Mouse (Mus musculus) forebrain, embryonic 11.5 days (tissue): ENCODE results near the gene Wee2. TPM values are rescaled to one million over a fixed set of nuclear protein-coding genes. Genes with fewer than 3 reads are reported as not detected.

Experiments
- ATAC-seq: fragments of 200-750 bp; cut with Nextera tagmentation; replicated peaks from 2 replicates; pipeline ENCODE4 v1.8.0; 2017; ENCODE audit warnings: moderate TSS enrichment; ENCODE audit not compliant: low FRiP score
- DNase-seq: peaks from one replicate; pipeline ENCODE4 v3.0.0-alpha.2; 2017; ENCODE audit warnings: low spot score
- H3K27ac ChIP-seq: fragments of 300-500 bp; sonication (generic); 2 replicates; pipeline ENCODE4 v1.5.1; 2014; ENCODE audit warnings: low read depth, low read length
- H3K27me3 ChIP-seq: fragments of 300-500 bp; sonication (generic); 2 replicates; pipeline ENCODE4 v1.6.1; 2014; ENCODE audit warnings: mild to moderate bottlenecking, low read length, mixed read lengths; ENCODE audit not compliant: control insufficient read depth, insufficient read depth
- H3K36me3 ChIP-seq: fragments of 300-500 bp; sonication (generic); 2 replicates; pipeline ENCODE4 v1.6.1; 2014; ENCODE audit warnings: mild to moderate bottlenecking, low read length, moderate library complexity, mixed read lengths; ENCODE audit not compliant: control insufficient read depth, insufficient read depth
- H3K4me1 ChIP-seq: fragments of 300-500 bp; sonication (generic); replicated peaks from 2 replicates; pipeline ENCODE4 v1.6.1; 2014; ENCODE audit warnings: low read length, mixed read lengths; ENCODE audit not compliant: control insufficient read depth, insufficient read depth
- H3K4me2 ChIP-seq: fragments of 300-500 bp; sonication (generic); 2 replicates; pipeline ENCODE4 v1.6.1; 2014; ENCODE audit warnings: low read depth, mild to moderate bottlenecking, low read length, moderate library complexity, mixed read lengths; ENCODE audit not compliant: severe bottlenecking
- H3K4me3 ChIP-seq: fragments of 300-500 bp; sonication (generic); 2 replicates; pipeline ENCODE4 v1.5.1; 2014; ENCODE audit warnings: low read depth, low read length
- H3K9ac ChIP-seq: fragments of 300-500 bp; sonication (generic); 2 replicates; pipeline ENCODE4 v1.6.1; 2014; ENCODE audit warnings: low read length
- H3K9me3 ChIP-seq: fragments of 300-500 bp; sonication (generic); 2 replicates; pipeline ENCODE4 v1.6.1; 2016; ENCODE audit warnings: low read length, mixed read lengths; ENCODE audit not compliant: control insufficient read depth
- WGBS: fragments of 180-500 bp; shearing (Covaris S2); extraction: QIAGEN DNeasy Blood & Tissue Kit; methylation state at CpG from one replicate; pipeline ENCODE4 v1.1.7; 2014; 5-methylcytosine and 5-hydroxymethylcytosine counted together
- polyA plus RNA-seq: library from polyadenylated mRNA; unstranded; fragments of >200 nt; fragmentation: Nextera tagmentation; extraction: Ambion mirVana; gene quantifications from 2 replicates; pipeline ENCODE4 v1.2.1, GENCODE M21; 2014

The Wee2 gene
- polyA plus RNA-seq, 1 experiment from 2014 or later: 0.15 TPM

GRCm38 (mm10) chr6:40441755-40442154 is 2.9 kb downstream of the Wee2 start:
- Histone ChIP-seq H3K9me3 (no peaks in the 10 kb centered on the region), H3K36me3 (no peaks in the 10 kb centered on the region), H3K9ac (no peak overlapping the region), H3K4me3 (no peak overlapping the region), H3K27ac (no peak overlapping the region), H3K4me2 (no peak overlapping the region), H3K4me1 (no peaks in the 10 kb centered on the region), H3K27me3 (no peaks in the 10 kb centered on the region; the same call in 1 of the 2 replicates)
- 31% methylated on average over 3 of the region's 3 CpGs for WGBS
- ATAC-seq (no peak), DNase-seq (no peak)

GRCm38 (mm10) chr6:40443281-40443928 is 4.5 kb downstream of the Wee2 start:
- WGBS: 45% methylated on average over 10 of the region's 10 CpGs
- ATAC-seq: no peak

GRCm38 (mm10) chr6:40448626-40449025 is 9.7 kb downstream of the Wee2 start:
- Histone ChIP-seq H3K27me3 (no peaks in the 10 kb centered on the region), H3K4me1 (no peaks in the 10 kb centered on the region), H3K9me3 (no peaks in the 10 kb centered on the region), H3K36me3 (no peaks in the 10 kb centered on the region), H3K4me3 (no peak overlapping the region), H3K9ac (no peak overlapping the region), H3K27ac (no peak overlapping the region), H3K4me2 (no peak overlapping the region)
- DNase-seq: no peak
- ATAC-seq: no peak

More at GRCm38 (mm10) chr6:40443281-40443928, 4.5 kb downstream of the Wee2 start:
- H3K9me3 ChIP-seq: no peaks in the 10 kb centered on the region
- H3K27me3 ChIP-seq: no peaks in the 10 kb centered on the region; the same call in 1 of the 2 replicates
- no peak overlapping the region for H3K4me2 ChIP-seq
- no peak overlapping the region for H3K4me3 ChIP-seq
- H3K36me3 ChIP-seq: no peaks in the 10 kb centered on the region
- H3K9ac ChIP-seq: no peak overlapping the region
- DNase-seq: no peak
- no peaks in the 10 kb centered on the region for H3K4me1 ChIP-seq
- no peak overlapping the region for H3K27ac ChIP-seq

- 19% methylated on average over 7 of the region's 7 CpGs for WGBS
- Histone ChIP-seq H3K9me3 (no peaks in the 10 kb centered on the region), H3K4me3 (no peak overlapping the region), H3K4me2 (no peak overlapping the region), H3K9ac (no peak overlapping the region), H3K36me3 (no peaks in the 10 kb centered on the region), H3K27ac (no peak overlapping the region), H3K27me3 (no peaks in the 10 kb centered on the region), H3K4me1 (no peaks in the 10 kb centered on the region)
- no peak for DNase-seq
- ATAC-seq: no peak
These were observed 15.7 kb downstream of the Wee2 start for GRCm38 (mm10) chr6:40454436-40455041.

GRCm38 (mm10) chr6:40465710-40466109 is 26.8 kb downstream of the Wee2 start:
- DNase-seq: no peak
- Histone ChIP-seq H3K4me2 (no peak overlapping the region), H3K4me3 (no peak overlapping the region), H3K4me1 (no peaks in the 10 kb centered on the region), H3K9me3 (no peaks in the 10 kb centered on the region), H3K9ac (no peak overlapping the region), H3K36me3 (no peaks in the 10 kb centered on the region), H3K27ac (no peak overlapping the region), H3K27me3 (no peaks in the 10 kb centered on the region)
- ATAC-seq: no peak
- 62% methylated on average over 6 of the region's 6 CpGs for WGBS

GRCm38 (mm10) chr6:40470916-40471719 is 32.2 kb downstream of the Wee2 start, which contains the start of gene Ssbp1:
Gene Ssbp1, plus strand, starts transcription at chr6:40471352.
- H3K27ac ChIP-seq: peak within 1 kb of the TSS; percentile 91
- peak; percentile 96 for ATAC-seq
- no peaks in the 10 kb centered on the region for H3K9me3 ChIP-seq
- peak within 1 kb of the TSS; percentile 64 for H3K4me3 ChIP-seq
- WGBS: under 1% methylated on average over 54 of the region's 54 CpGs
- peak within 1 kb of the TSS; percentile 90 for H3K9ac ChIP-seq
- H3K36me3 ChIP-seq: peaks cover 5% of the 10 kb centered on the region; the same call in 1 of the 2 replicates
- H3K4me1 ChIP-seq: peaks cover 3% of the 10 kb centered on the region; the same call in 1 of the 2 replicates
- DNase-seq: peak; percentile 96
- H3K27me3 ChIP-seq: no peaks in the 10 kb centered on the region
- peak within 1 kb of the TSS; percentile 68 for H3K4me2 ChIP-seq

- Histone ChIP-seq H3K27me3 (no peaks in the 10 kb centered on the region), H3K27ac (peak overlapping the region; percentile 91), H3K9ac (peak overlapping the region; percentile 90), H3K9me3 (no peaks in the 10 kb centered on the region), H3K4me3 (peak overlapping the region; percentile 64), H3K4me1 (peaks cover 3% of the 10 kb centered on the region; the same call in 1 of the 2 replicates), H3K4me2 (peak overlapping the region; percentile 67), H3K36me3 (peaks cover 5% of the 10 kb centered on the region; the same call in 1 of the 2 replicates)
- DNase-seq: no peak
- ATAC-seq: peak; percentile 22; the same call in 1 of the 2 replicates
- under 1% methylated on average over 7 of the region's 7 CpGs for WGBS
These were observed 32.8 kb downstream of the Wee2 start for GRCm38 (mm10) chr6:40471720-40472010.

- Histone ChIP-seq H3K4me3 (no peak overlapping the region), H3K27ac (no peak overlapping the region), H3K4me1 (peaks cover 3% of the 10 kb centered on the region; the same call in 1 of the 2 replicates), H3K9me3 (no peaks in the 10 kb centered on the region), H3K4me2 (no peak overlapping the region), H3K27me3 (no peaks in the 10 kb centered on the region), H3K36me3 (peaks cover 6% of the 10 kb centered on the region; the same call in 1 of the 2 replicates), H3K9ac (no peak overlapping the region)
- WGBS: 88% methylated on average over 4 of the region's 4 CpGs
- ATAC-seq: no peak
- DNase-seq: no peak
These were observed 37.2 kb downstream of the Wee2 start for GRCm38 (mm10) chr6:40476132-40476531.
